Mouse (Mus musculus) cerebellum, postnatal 14 days (tissue): ENCODE results near the gene Pigv.
"Not testable (repeated sequence)": the region's sequence is repeated elsewhere in the genome, so short reads cannot be mapped to it uniquely, and the experiment has no call there.

Experiments used
- DNase-seq, 2 experiments: peaks; one replicate each; pipeline ENCODE4 v3.0.0; 2021; ENCODE audit warnings: mixed read lengths in 2 of 2

Pigv gene

DNA sequence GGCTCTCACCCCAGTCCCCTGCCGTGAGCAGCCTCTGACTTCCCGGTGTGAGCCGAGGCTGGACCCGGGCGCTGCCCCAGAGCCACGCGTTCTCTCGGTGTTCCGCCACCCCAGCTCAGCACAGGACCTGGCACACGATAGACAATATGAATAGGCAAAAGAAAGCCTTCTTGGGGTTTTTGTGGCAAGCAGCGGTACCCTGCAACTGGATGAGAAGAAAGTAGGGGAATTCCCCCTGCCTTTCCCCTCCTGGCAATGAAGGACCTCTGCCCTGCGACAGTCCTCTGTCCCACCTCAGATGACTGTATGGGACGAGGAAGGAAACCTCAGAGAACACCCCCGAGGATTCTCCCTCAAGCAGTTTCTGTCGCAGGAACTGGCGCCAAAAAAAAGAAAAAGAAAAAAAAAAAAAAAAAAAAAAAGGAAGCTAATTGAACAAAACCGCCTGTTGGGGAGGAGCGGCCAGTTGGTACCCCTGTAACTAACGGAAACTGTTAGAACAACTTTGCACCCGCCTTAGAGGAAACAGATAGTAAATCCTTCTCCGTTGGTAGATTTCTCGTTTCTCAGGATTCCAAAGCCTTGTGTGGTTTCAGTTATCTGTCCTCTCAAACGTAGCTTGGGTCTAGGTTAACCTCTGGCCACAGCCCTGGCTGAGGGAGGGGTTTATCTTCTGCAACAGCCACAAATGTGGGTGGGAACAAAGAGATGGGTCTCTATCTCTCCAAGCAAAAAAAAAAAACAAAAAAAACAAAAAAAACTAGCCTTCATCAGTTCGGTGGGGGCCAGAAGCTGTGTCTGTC, 599 bp upstream of the Pigv start:
- no peak for DNase-seq

DNA sequence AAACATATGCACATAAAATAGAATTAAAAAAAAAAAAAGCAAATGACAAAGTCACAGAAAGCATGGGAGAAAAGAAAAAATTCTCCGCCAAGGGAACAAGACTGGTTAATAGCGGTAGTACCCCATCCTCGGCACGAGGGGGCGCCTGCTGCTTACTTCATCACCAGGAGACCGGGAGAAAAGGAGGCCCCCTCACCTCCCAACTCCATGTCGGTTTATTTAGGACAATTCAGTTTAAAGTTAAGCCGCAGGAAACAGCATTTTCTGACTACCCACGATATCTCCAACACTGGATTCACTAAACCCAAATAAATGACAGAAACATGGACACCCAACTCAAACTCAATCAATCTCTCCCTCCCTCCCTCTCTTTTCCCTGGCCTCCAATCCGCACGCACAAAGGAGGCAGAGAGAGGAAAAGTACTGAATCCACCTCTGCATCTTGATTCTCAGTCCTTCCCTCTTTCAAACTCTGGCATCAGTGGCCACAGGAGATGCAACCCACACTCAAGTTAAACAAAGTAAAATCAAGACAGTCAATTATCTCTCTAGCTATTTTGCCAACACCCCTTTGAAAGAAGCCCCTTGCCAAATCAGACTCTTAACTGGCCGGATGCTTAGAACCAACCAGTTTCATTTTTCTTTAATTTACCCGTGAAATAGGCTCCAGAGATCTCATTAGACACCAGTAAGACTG, 1.1 kb downstream of the Pigv start:
- peak; percentile 92 for DNase-seq

DNA sequence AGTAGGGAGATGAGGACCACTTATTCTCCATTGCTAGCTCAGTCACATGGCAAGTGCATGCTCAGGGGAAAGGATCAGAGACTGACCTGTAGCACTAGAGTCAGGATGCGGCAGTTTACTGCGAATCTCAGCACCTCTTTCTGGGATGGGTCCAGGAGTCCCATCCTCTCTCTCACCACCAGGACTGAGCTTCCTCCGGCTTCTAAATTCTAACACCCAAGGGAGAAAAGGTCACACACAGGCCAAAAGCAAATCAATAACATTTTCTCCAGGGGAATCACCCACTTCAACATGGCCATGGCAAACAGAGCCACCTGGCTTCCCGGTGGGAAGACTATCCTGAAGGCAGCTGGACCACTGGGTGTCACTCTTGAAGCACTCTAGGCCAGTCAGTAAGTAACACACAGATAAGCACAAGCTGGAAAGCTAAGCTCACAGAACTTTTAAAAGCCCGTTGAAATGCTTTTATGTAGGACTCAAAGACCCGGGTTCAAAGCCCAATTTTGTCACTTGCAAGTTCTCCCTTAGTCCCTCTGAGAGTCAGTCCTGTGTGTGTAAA, 2.7 kb downstream of the Pigv start:
- DNase-seq, result no peak

GRCm38 (mm10) chr4:133668537-133668936, 3.9 kb downstream of the Pigv start:
- no peak for DNase-seq

GRCm38 (mm10) chr4:133666199-133666598, 6.2 kb downstream of the Pigv start:
- no peak for DNase-seq

DNA sequence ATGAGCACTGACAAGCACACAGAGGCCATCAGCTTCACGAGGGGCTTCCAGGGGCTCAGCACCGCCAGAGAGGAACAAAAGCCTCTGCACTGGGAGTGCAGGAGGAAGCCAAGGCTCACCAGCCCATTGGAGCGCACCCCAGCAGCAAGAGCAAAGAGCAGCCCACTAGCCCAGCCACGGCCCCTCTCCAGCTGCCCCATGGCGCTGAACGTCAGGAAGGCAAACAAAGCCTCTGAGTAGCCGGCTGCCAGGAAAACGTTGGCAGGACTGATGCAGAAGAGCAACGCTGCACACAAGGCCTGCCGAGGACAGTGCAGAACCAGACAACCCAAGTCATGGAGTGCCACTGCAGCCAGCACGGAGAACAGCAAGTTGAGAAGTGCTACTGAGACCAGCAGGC, 7.3 kb downstream of the Pigv start:
- DNase-seq, result peak; percentile 54 to 70

- DNase-seq, result no peak
These were observed 9.5 kb downstream of the Pigv start for GRCm38 (mm10) chr4:133662945-133663344.

GRCm38 (mm10) chr4:133662421-133662820, 10.0 kb downstream of the Pigv start:
- no peak for DNase-seq

GRCm38 (mm10) chr4:133660193-133661155, 12.0 kb downstream of the Pigv start:
- peak; percentile 99 for DNase-seq

- DNase-seq, result no peak
These were observed 12.8 kb downstream of the Pigv start for GRCm38 (mm10) chr4:133659497-133660192.

GRCm38 (mm10) chr4:133658729-133659128, 13.7 kb downstream of the Pigv start:
- DNase-seq, result no peak

- DNase-seq, result peak in 1 of 2 experiments; percentile 57
These were observed 14.5 kb downstream of the Pigv start for GRCm38 (mm10) chr4:133657829-133658458.

DNA sequence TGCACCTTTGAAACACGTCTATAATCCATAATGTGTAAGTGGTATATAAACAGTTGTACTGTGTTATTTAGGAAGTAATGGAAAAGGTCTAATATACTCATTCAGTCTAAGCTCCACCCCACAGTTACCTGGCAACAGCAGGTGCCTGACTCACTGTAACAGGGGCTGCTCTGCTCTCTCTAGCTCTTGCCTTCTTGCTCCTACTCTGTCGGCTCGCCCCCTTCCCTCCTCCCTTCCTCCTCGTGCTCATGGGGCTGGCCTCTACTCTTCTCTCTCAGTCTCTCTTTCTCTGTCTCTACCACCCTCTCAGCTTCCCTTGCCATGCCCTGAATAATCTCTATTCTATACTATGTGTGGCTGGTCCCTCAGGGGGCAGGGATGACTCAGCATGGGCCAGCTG, 15.4 kb downstream of the Pigv start:
- DNase-seq, result no peak

GRCm38 (mm10) chr4:133656294-133656693, 16.2 kb downstream of the Pigv start:
- DNase-seq, result no peak

GRCm38 (mm10) chr4:133654070-133654469, 18.4 kb downstream of the Pigv start:
- not testable (repeated sequence) for DNase-seq

- no peak for DNase-seq
These were observed 19.7 kb downstream of the Pigv start for GRCm38 (mm10) chr4:133652746-133653145.

DNA sequence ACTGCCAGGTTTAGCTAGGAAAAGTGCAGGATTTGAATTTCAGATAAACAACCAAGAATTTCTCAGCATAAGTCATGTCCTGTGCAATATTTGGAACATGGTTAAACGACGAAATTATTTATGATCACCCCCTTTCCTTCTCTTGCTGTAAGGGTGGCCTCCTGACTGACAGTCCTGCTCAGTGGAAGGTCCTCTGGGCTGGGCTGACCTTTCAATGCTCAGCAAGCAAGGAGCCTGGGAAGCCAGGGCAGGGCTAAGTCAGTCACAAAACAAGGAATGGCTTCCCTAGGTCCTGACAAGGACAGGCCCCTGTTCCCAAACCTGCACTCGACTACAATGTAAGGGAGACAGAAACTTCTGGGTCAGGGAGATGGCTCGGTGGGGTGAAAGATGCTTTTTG, 20.5 kb downstream of the Pigv start:
- no peak for DNase-seq

DNA sequence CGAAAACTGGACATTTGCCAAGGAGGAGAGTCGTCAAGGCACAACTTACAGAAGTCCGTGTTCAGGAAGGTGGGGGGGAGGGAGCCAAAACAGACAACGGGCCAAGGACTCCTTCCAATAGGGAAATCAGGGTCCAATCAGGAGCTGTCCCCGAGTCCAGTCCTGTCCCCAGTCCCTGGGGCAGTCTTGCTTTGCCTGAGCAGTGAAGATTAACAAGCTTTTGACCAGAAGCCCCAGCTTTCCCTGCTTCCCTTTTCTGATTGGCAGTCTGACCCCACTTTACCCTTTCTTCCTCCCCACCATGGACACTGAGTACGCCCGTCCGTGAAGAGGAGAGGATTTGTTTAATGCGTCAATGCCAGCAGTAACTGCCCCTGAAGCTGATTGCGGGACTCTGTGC, 21.0 kb downstream of the Pigv start:
- DNase-seq, result no peak

DNA sequence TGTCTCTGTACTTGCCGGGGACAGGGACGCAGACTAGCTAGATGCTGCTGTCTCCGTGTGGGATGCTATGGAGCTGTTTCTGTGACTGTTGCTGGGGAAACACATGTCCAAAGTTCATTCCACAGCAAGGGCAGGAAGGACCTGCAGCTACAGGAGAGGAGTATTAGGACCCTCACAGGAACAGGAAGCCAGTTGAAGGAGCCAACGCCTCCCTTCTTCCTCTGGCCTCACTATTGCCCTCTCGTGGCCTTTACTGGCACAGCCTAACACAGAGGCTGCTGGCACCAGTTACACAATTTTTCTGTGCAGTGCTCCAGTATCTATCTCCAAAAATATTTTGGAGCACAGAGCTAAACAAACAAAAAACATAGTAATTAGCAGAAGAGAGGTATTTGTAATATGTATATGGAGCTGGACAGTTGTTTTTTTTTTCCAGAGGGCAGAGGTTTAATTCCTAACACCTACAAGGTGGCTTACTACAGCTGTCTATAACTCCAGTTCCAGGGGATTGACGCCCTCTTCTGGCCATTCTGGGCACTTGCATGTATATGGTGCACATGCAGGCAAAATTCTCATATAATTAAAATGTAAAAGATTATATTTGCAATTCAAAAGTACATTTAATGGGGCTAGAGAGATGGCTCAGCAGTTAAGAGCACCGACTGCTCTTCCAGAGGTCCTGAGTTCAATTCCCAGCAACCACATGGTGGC, 22.3 kb downstream of the Pigv start, which contains the start of gene Zdhhc18:
TSS of gene Zdhhc18 (minus strand) at position 166 of the 711 bp plus-strand sequence.
- peak; percentile 87 to 93 for DNase-seq

DNA sequence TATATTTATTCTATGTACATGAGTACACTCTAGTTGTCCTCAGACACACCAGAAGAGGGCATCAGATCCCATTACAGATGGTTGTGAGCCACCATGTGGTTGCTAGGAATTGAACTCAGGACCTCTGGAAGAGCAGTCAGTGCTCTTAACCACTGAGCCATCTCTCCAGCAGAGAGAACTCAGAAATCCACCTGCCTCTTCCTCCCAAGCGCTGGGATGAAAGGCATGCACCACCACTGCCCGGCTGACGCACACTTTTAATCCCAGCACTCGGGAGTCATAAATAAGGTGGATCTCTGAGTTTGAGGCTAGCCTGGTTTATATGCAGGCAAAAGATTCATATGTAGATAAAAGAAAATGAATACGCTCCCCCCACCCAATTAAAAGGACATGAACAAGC, 23.0 kb downstream of the Pigv start:
- not testable (repeated sequence) for DNase-seq

- no peak for DNase-seq
These were observed 26.8 kb downstream of the Pigv start for GRCm38 (mm10) chr4:133645680-133646079.
